Mouse (Mus musculus) megakaryocyte, embryonic 14.5 days (primary cell): Measurements from ENCODE around the gene Isyna1. TPM values are rescaled to one million over a fixed set of nuclear protein-coding genes. Genes with fewer than 3 reads are reported as not detected.

ENCODE experiments used
- H3K27me3 ChIP-seq: replicated peaks from 2 replicates; pipeline ENCODE3; 2012; ENCODE audit warnings: inconsistent platforms
- H3K36me3 ChIP-seq: replicated peaks from 2 replicates; pipeline ENCODE3; 2012; ENCODE audit warnings: low read length, inconsistent platforms, mixed read lengths
- H3K4me1 ChIP-seq: 2 replicates; pipeline ENCODE4 v1.6.1; 2012; ENCODE audit warnings: inconsistent platforms
- H3K4me3 ChIP-seq: replicated peaks from 2 replicates; pipeline ENCODE3; 2012; ENCODE audit warnings: moderate library complexity, mild to moderate bottlenecking, inconsistent platforms
- H3K9me3 ChIP-seq: 2 replicates; pipeline ENCODE4 v1.6.1; 2012; ENCODE audit warnings: inconsistent platforms
- FLI1 ChIP-seq: IDR thresholded peaks from 2 replicates; pipeline ENCODE4 v1.6.1; 2012; ENCODE audit warnings: low read length, inconsistent platforms, mixed read lengths
- GATA1 ChIP-seq: IDR thresholded peaks from 3 replicates; pipeline ENCODE4 v1.6.1; 2012; ENCODE audit warnings: mixed read lengths, low read length, inconsistent platforms, borderline replicate concordance
- polyA plus RNA-seq: library from polyadenylated mRNA; stranded (reverse); fragments of >175 nt; gene quantifications from 2 replicates; pipeline ENCODE4 v1.2.3, GENCODE M21; 2012; ENCODE audit warnings: low replicate concordance; ENCODE audit not compliant: insufficient read depth

Isyna1 gene
- polyA plus RNA-seq = 165 and 201 TPM in 2 replicates

GRCm38 (mm10) chr8:70593961-70594609 lies at the start of gene Isyna1:
TSS of gene Isyna1 (plus strand) at chr8:70594373.
- no peaks in the 10 kb centered on the region for H3K9me3 ChIP-seq
- H3K27me3 ChIP-seq = no peaks in the 10 kb centered on the region
- peaks cover 70% of the 10 kb centered on the region for H3K4me1 ChIP-seq
- H3K4me3 ChIP-seq = peak within 1 kb of the TSS; percentile 95
- peaks cover 84% of the 10 kb centered on the region for H3K36me3 ChIP-seq
- TF ChIP-seq GATA1 (no peak), FLI1 (no peak)

- TF ChIP-seq GATA1 = no peak
- TF ChIP-seq FLI1 = no peak
- peak overlapping the region; percentile 76 for H3K4me3 ChIP-seq
- peaks cover 99% of the 10 kb centered on the region for H3K4me1 ChIP-seq
- peaks cover 71% of the 10 kb centered on the region for H3K36me3 ChIP-seq
- no peaks in the 10 kb centered on the region for H3K9me3 ChIP-seq
- no peaks in the 10 kb centered on the region for H3K27me3 ChIP-seq
Measured at GRCm38 (mm10) chr8:70546412-70546811, 47.8 kb upstream of the Isyna1 start.

- H3K27me3 ChIP-seq = no peaks in the 10 kb centered on the region
- H3K9me3 ChIP-seq = no peaks in the 10 kb centered on the region
- peaks cover 99% of the 10 kb centered on the region for H3K4me1 ChIP-seq
- peak overlapping the region; percentile 51 for H3K4me3 ChIP-seq
- TF ChIP-seq GATA1 (no peak), FLI1 (no peak)
- peaks cover 76% of the 10 kb centered on the region for H3K36me3 ChIP-seq
Measured at GRCm38 (mm10) chr8:70547762-70548161, 46.4 kb upstream of the Isyna1 start.

- H3K4me1 ChIP-seq = peaks cover 99% of the 10 kb centered on the region
Measured at GRCm38 (mm10) chr8:70549412-70550184, 44.6 kb upstream of the Isyna1 start.

GRCm38 (mm10) chr8:70551558-70552161 lies 42.5 kb upstream of the Isyna1 start:
- peaks cover 75% of the 10 kb centered on the region for H3K36me3 ChIP-seq
- H3K9me3 ChIP-seq = no peaks in the 10 kb centered on the region
- H3K4me1 ChIP-seq = peaks cover 99% of the 10 kb centered on the region
- TF ChIP-seq FLI1 = no peak
- no peak for TF ChIP-seq GATA1
- H3K4me3 ChIP-seq = peak overlapping the region; percentile 83
- no peaks in the 10 kb centered on the region for H3K27me3 ChIP-seq

More at GRCm38 (mm10) chr8:70549412-70550184, 44.6 kb upstream of the Isyna1 start:
- Histone ChIP-seq H3K36me3 (peaks cover 76% of the 10 kb centered on the region), H3K9me3 (no peaks in the 10 kb centered on the region), H3K27me3 (no peaks in the 10 kb centered on the region), H3K4me3 (no peak overlapping the region)
- TF ChIP-seq GATA1 (peak; percentile 84; the same call in 2 of the 3 replicates), FLI1 (peak; percentile 86)

- H3K4me3 ChIP-seq = peak overlapping the region; percentile 83
- TF ChIP-seq FLI1 (no peak), GATA1 (no peak)
- peaks cover 99% of the 10 kb centered on the region for H3K4me1 ChIP-seq
- peaks cover 78% of the 10 kb centered on the region for H3K36me3 ChIP-seq
- no peaks in the 10 kb centered on the region for H3K9me3 ChIP-seq
- H3K27me3 ChIP-seq = no peaks in the 10 kb centered on the region
Measured at GRCm38 (mm10) chr8:70552836-70553235, 41.3 kb upstream of the Isyna1 start.

- Histone ChIP-seq H3K4me1 (peaks cover 99% of the 10 kb centered on the region), H3K4me3 (peak overlapping the region; percentile 67), H3K36me3 (peaks cover 74% of the 10 kb centered on the region)
Measured at GRCm38 (mm10) chr8:70553740-70554139, 40.4 kb upstream of the Isyna1 start.

GRCm38 (mm10) chr8:70555079-70555747 lies 39.0 kb upstream of the Isyna1 start:
- Histone ChIP-seq H3K4me1 (peaks cover 99% of the 10 kb centered on the region), H3K36me3 (peaks cover 84% of the 10 kb centered on the region)

More at GRCm38 (mm10) chr8:70553740-70554139, 40.4 kb upstream of the Isyna1 start:
- no peaks in the 10 kb centered on the region for H3K27me3 ChIP-seq
- no peaks in the 10 kb centered on the region for H3K9me3 ChIP-seq
- TF ChIP-seq GATA1 = no peak
- TF ChIP-seq FLI1 = no peak

GRCm38 (mm10) chr8:70558334-70558733 lies 35.8 kb upstream of the Isyna1 start:
- peak overlapping the region; percentile 83 for H3K4me3 ChIP-seq
- peaks cover 100% of the 10 kb centered on the region for H3K4me1 ChIP-seq
- no peaks in the 10 kb centered on the region for H3K9me3 ChIP-seq
- TF ChIP-seq GATA1 (no peak; the same call in 2 of the 3 replicates), FLI1 (no peak)
- no peaks in the 10 kb centered on the region for H3K27me3 ChIP-seq
- peaks cover 84% of the 10 kb centered on the region for H3K36me3 ChIP-seq

More at GRCm38 (mm10) chr8:70555079-70555747, 39.0 kb upstream of the Isyna1 start:
- H3K9me3 ChIP-seq = no peaks in the 10 kb centered on the region
- TF ChIP-seq GATA1 = no peak
- TF ChIP-seq FLI1 = no peak
- H3K27me3 ChIP-seq = no peaks in the 10 kb centered on the region
- H3K4me3 ChIP-seq = no peak overlapping the region

GRCm38 (mm10) chr8:70558983-70559382 lies 35.2 kb upstream of the Isyna1 start:
- Histone ChIP-seq H3K36me3 (peaks cover 82% of the 10 kb centered on the region), H3K4me3 (peak overlapping the region; percentile 42), H3K9me3 (no peaks in the 10 kb centered on the region), H3K4me1 (peaks cover 100% of the 10 kb centered on the region), H3K27me3 (no peaks in the 10 kb centered on the region)
- TF ChIP-seq GATA1 (no peak), FLI1 (no peak)
